Comparison of ENCODE assay signal across 9 mouse cellular contexts in genomic region chr14:77477704-77478103, GRCm38 (mm10).
"Had no signal": no experiment of that assay in that cellular context is flagged by ENCODE, and none has a peak within 500 bp of the region (broad histone marks: within the 10 kb centered on the region; RNA-seq: fewer than 3 reads in every experiment).

No protein-coding gene starts in this region.

- DNase-seq: kidney, adult 18-20 months; kidney, postnatal 10 days; left cerebral cortex, postnatal 4 days; lung, adult 18-20 months; thymus, postnatal 4 days had no signal

- H3K4me1 ChIP-seq: limb, embryonic 13.5 days had no signal

- H3K27ac ChIP-seq: intestine, embryonic 15.5 days; limb, embryonic 13.5 days; liver, embryonic 14.5 days; stomach, postnatal 0 days had no signal

- H3K9ac ChIP-seq: intestine, embryonic 15.5 days; limb, embryonic 13.5 days; liver, embryonic 14.5 days had no signal

- H3K36me3 ChIP-seq: intestine, embryonic 15.5 days; limb, embryonic 13.5 days had no signal

- H3K4me2 ChIP-seq: intestine, embryonic 15.5 days; limb, embryonic 13.5 days had no signal

- H3K4me3 ChIP-seq: intestine, embryonic 15.5 days; limb, embryonic 13.5 days had no signal

- H3K27me3 ChIP-seq: intestine, embryonic 15.5 days; limb, embryonic 13.5 days had no signal

- ATAC-seq: intestine, embryonic 15.5 days had no signal

- H3K9me3 ChIP-seq: intestine, embryonic 15.5 days; limb, embryonic 13.5 days had no signal
